Comparison of ENCODE assay signal across 26 mouse cellular contexts in the genomic region with DNA sequence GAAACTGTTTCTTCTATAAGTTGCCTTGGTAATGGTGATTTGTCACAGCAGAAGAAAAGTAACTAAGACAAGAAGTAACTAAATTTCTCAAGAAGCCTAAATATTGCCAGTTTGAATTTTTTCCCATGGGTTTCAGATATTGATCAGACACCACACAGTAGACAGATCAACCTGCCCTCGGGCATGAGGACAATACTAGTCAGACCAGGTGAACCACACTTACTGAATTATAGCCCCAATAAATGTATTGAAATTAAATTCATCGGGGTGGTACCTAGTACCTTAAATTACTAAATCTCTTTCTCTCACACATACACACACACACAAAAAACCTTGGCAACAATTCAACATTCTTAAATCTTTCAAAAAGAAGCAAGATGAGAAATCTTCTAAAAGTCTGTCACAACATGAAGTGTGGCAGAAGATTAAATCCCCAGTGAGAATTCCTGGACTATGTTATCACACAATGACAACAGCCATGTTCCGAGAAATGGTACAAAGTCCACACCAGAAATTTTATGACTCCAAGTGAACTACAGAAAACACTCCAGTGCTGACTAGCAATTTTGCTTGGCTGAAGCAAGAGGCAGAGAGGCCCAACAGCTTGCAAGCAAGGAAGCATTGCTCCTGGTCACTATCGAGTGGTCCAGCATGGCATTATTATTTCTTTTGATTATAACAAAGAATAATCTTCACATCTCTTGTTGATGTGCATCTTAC.
DNase-seq lines count a peak whose midpoint lies in the region; ATAC-seq and TF ChIP-seq lines count a peak whose summit lies in the region.
"Had no signal": no experiment of that assay in that cellular context is flagged by ENCODE, and none has a peak within 500 bp of the region (broad histone marks: within the 10 kb centered on the region; RNA-seq: fewer than 3 reads in every experiment).

No protein-coding gene starts in this region.

- H3K36me3 ChIP-seq in kidney, adult 2 months (ENCODE audit: control insufficient read depth, insufficient read depth, low read length), result no peaks in the 10 kb centered on the region; the same call in 1 of the 2 replicates
- H3K36me3 ChIP-seq in liver, adult 2 months (ENCODE audit: control insufficient read depth, insufficient read depth, low read length), result no peaks in the 10 kb centered on the region; the same call in 1 of the 2 replicates
- no peaks in the 10 kb centered on the region for H3K36me3 ChIP-seq in liver, embryonic 11.5 days (ENCODE audit: control insufficient read depth, insufficient read depth, low read length)
- no peaks in the 10 kb centered on the region for H3K36me3 ChIP-seq in intestine, embryonic 16.5 days (ENCODE audit: control insufficient read depth, insufficient read depth, low read length)
- no peaks in the 10 kb centered on the region; the same call in 1 of the 2 replicates for H3K36me3 ChIP-seq in small intestine, adult 2 months (ENCODE audit: control insufficient read depth, insufficient read depth, low read length)
- H3K36me3 ChIP-seq: embryonic facial prominence, embryonic 12.5 days; embryonic facial prominence, embryonic 15.5 days; heart, embryonic 12.5 days; heart, embryonic 15.5 days; hindbrain, embryonic 10.5 days had no signal

- H3K4me2 ChIP-seq in liver, embryonic 11.5 days, result no peak overlapping the region
- H3K4me2 ChIP-seq in intestine, embryonic 16.5 days (ENCODE audit: low read depth, low read length), result no peak overlapping the region
- H3K4me2 ChIP-seq: embryonic facial prominence, embryonic 12.5 days; embryonic facial prominence, embryonic 15.5 days; heart, embryonic 12.5 days; heart, embryonic 15.5 days; hindbrain, embryonic 14.5 days had no signal

- no peaks in the 10 kb centered on the region for H3K27me3 ChIP-seq in kidney, adult 2 months (replicated peaks; ENCODE audit: control insufficient read depth, insufficient read depth, low read length)
- no peaks in the 10 kb centered on the region for H3K27me3 ChIP-seq in liver, adult 2 months (ENCODE audit: control insufficient read depth, insufficient read depth, low read length)
- no peaks in the 10 kb centered on the region for H3K27me3 ChIP-seq in liver, embryonic 11.5 days (replicated peaks; ENCODE audit: control insufficient read depth, insufficient read depth, low read length)
- no peaks in the 10 kb centered on the region for H3K27me3 ChIP-seq in intestine, embryonic 16.5 days (replicated peaks; ENCODE audit: control insufficient read depth, insufficient read depth, low read length)
- H3K27me3 ChIP-seq in small intestine, adult 2 months (ENCODE audit: control insufficient read depth, insufficient read depth, low read length), result no peaks in the 10 kb centered on the region
- H3K27me3 ChIP-seq: embryonic facial prominence, embryonic 12.5 days; embryonic facial prominence, embryonic 15.5 days; heart, embryonic 12.5 days; heart, embryonic 15.5 days had no signal

- ATAC-seq in liver, embryonic 11.5 days (replicated peaks; ENCODE audit: low FRiP score), result no peak
- peak; percentile 89 for ATAC-seq in intestine, embryonic 16.5 days
- ATAC-seq: activated CD4-positive, CD25-positive, alpha-beta regulatory T cell, adult 4 months; forebrain, embryonic 14.5 days; forebrain, postnatal 0 days had no signal

- no peaks in the 10 kb centered on the region for H3K9me3 ChIP-seq in liver, embryonic 11.5 days (ENCODE audit: control insufficient read depth, low read length)
- H3K9me3 ChIP-seq in intestine, embryonic 16.5 days (ENCODE audit: control insufficient read depth, low read length), result no peaks in the 10 kb centered on the region
- H3K9me3 ChIP-seq: embryonic facial prominence, embryonic 12.5 days; embryonic facial prominence, embryonic 15.5 days; heart, embryonic 12.5 days; heart, embryonic 15.5 days; hindbrain, embryonic 10.5 days had no signal

- no peak overlapping the region for H3K4me3 ChIP-seq in kidney, adult 2 months (ENCODE audit: insufficient read depth, low read depth, low read length)
- no peak overlapping the region for H3K4me3 ChIP-seq in liver, adult 2 months (ENCODE audit: insufficient read depth, low read depth, low read length)
- no peak overlapping the region for H3K4me3 ChIP-seq in liver, embryonic 11.5 days (ENCODE audit: low read depth, low read length)
- no peak overlapping the region for H3K4me3 ChIP-seq in intestine, embryonic 16.5 days (ENCODE audit: low read length)
- no peak overlapping the region for H3K4me3 ChIP-seq in small intestine, adult 2 months (ENCODE audit: low read depth, low read length)
- H3K4me3 ChIP-seq in lung, adult 2 months (replicated peaks; ENCODE audit: extremely low read depth, low read depth, low read length), result no peak overlapping the region
- H3K4me3 ChIP-seq: embryonic facial prominence, embryonic 12.5 days; embryonic facial prominence, embryonic 15.5 days; heart, embryonic 12.5 days; heart, embryonic 15.5 days; hindbrain, embryonic 10.5 days had no signal

- H3K27ac ChIP-seq in kidney, adult 2 months (ENCODE audit: insufficient read depth, low read depth, low read length), result no peak overlapping the region
- H3K27ac ChIP-seq in liver, adult 2 months (replicated peaks; ENCODE audit: insufficient read depth, low read depth, low read length), result peak overlapping the region; percentile 66
- H3K27ac ChIP-seq in liver, embryonic 11.5 days (ENCODE audit: low read depth, low read length), result no peak overlapping the region
- peak overlapping the region; percentile 73; the same call in 1 of the 2 replicates for H3K27ac ChIP-seq in intestine, embryonic 16.5 days (ENCODE audit: low read length)
- peak overlapping the region; percentile 31; the same call in 1 of the 2 replicates for H3K27ac ChIP-seq in small intestine, adult 2 months (ENCODE audit: insufficient read depth, low read depth, low read length)
- H3K27ac ChIP-seq: embryonic facial prominence, embryonic 12.5 days; embryonic facial prominence, embryonic 15.5 days; heart, embryonic 15.5 days; hindbrain, embryonic 10.5 days; hindbrain, embryonic 14.5 days had no signal

- peak; percentile 68 for DNase-seq in kidney, adult 2 months
- no peak for DNase-seq in kidney, adult 18-20 months
- DNase-seq in liver, adult 2 months (ENCODE audit: extremely low read depth, low read depth, low spot score), result peak; percentile 94
- DNase-seq in liver, embryonic 11.5 days (ENCODE audit: low spot score), result no peak
- DNase-seq in layer of hippocampus, adult 8-10 months (ENCODE audit: low spot score in 2 of 2), result no peak
- DNase-seq in lung, adult 2 months, result no peak
- DNase-seq: adrenal gland, adult 8-10 months; adrenal gland, postnatal 25 days; cerebellum, adult 2 months; cerebellum, adult 9-11 months; cerebellum, postnatal 25 days; forebrain, postnatal 0 days; gastrocnemius, postnatal 25 days; heart, adult 18-20 months; heart, postnatal 10 days; heart, postnatal 36 days had no signal

- TF ChIP-seq CTCF in kidney, adult 2 months (conservative IDR thresholded peaks at IDR 0.05; ENCODE audit: insufficient read depth, insufficient read length, low read depth, low read length), result no peak
- TF ChIP-seq CTCF in liver, adult 2 months (IDR thresholded peaks at IDR 0.05; ENCODE audit: low read depth, low read length), result no peak
- TF ChIP-seq CTCF in small intestine, adult 2 months (IDR thresholded peaks at IDR 0.05; ENCODE audit: extremely low read depth, insufficient read length, insufficient replicate concordance, low read depth, low read length), result no peak
- no peak for TF ChIP-seq CTCF in lung, adult 2 months (IDR thresholded peaks at IDR 0.05; ENCODE audit: insufficient read depth, low read length)

- TF ChIP-seq POLR2A in kidney, adult 2 months (IDR thresholded peaks at IDR 0.05; ENCODE audit: low read depth, low read length), result no peak
- no peak for TF ChIP-seq POLR2A in liver, adult 2 months (IDR thresholded peaks at IDR 0.05; ENCODE audit: extremely low read depth, insufficient read depth, low read length)
- TF ChIP-seq POLR2A in small intestine, adult 2 months (IDR thresholded peaks at IDR 0.05; ENCODE audit: low read depth, low read length), result no peak
- TF ChIP-seq POLR2A in lung, adult 2 months (IDR thresholded peaks at IDR 0.05; ENCODE audit: borderline replicate concordance, extremely low read depth, low read depth, low read length), result no peak

- WGBS in kidney, adult 2 months, result 68% methylated on average over 4 of the region's 4 CpGs
- WGBS in liver, adult 2 months, result 40% methylated on average over 4 of the region's 4 CpGs
- WGBS in liver, embryonic 11.5 days, result 88% methylated on average over 4 of the region's 4 CpGs
- WGBS in intestine, embryonic 16.5 days, result 53% methylated on average over 4 of the region's 4 CpGs
- WGBS in small intestine, adult 2 months, result 29% methylated on average over 4 of the region's 4 CpGs
- 81% methylated on average over 4 of the region's 4 CpGs for WGBS in lung, adult 2 months

- no peaks in the 10 kb centered on the region; the same call in 1 of the 2 replicates for H3K79me2 ChIP-seq in liver, adult 2 months (ENCODE audit: control insufficient read depth, insufficient read depth, low read length)

- H3K4me1 ChIP-seq in kidney, adult 2 months (ENCODE audit: control insufficient read depth, insufficient read depth, low read length), result peaks cover 5% of the 10 kb centered on the region; the same call in 1 of the 2 replicates
- H3K4me1 ChIP-seq in liver, adult 2 months (ENCODE audit: control insufficient read depth, insufficient read depth, low read length), result peaks cover 19% of the 10 kb centered on the region
- 0 out of 2 replicates have a peak, but pooled peaks cover 3% of the 10 kb centered on the region for H3K4me1 ChIP-seq in liver, embryonic 11.5 days (replicated peaks; ENCODE audit: control insufficient read depth, insufficient read depth, low read length)
- peaks cover 3% of the 10 kb centered on the region; the same call in 1 of the 2 replicates for H3K4me1 ChIP-seq in intestine, embryonic 16.5 days (ENCODE audit: control insufficient read depth, insufficient read depth, low read length)
- peaks cover 18% of the 10 kb centered on the region; the same call in 1 of the 2 replicates for H3K4me1 ChIP-seq in small intestine, adult 2 months (ENCODE audit: control insufficient read depth, insufficient read depth, insufficient read length, low read length)
- H3K4me1 ChIP-seq in lung, adult 2 months (ENCODE audit: control insufficient read depth, insufficient read depth, low read length), result no peaks in the 10 kb centered on the region
- H3K4me1 ChIP-seq: embryonic facial prominence, embryonic 12.5 days; embryonic facial prominence, embryonic 15.5 days; heart, embryonic 15.5 days; hindbrain, embryonic 10.5 days had no signal

- H3K9ac ChIP-seq in liver, adult 2 months (ENCODE audit: low read depth, low read length), result no peak overlapping the region
- H3K9ac ChIP-seq in liver, embryonic 11.5 days (ENCODE audit: low read depth, low read length), result no peak overlapping the region
- H3K9ac ChIP-seq in intestine, embryonic 16.5 days (ENCODE audit: low read depth, low read length), result no peak overlapping the region
- H3K9ac ChIP-seq: embryonic facial prominence, embryonic 12.5 days; embryonic facial prominence, embryonic 15.5 days; forebrain, postnatal 0 days; heart, embryonic 12.5 days; heart, embryonic 15.5 days; hindbrain, embryonic 14.5 days had no signal

Comparison
In these comparisons a context has a peak if more than half of its experiments do, and no peak if none do; other contexts are left out.
1. DNase-seq: peak in kidney, adult 2 months (single experiment) and liver, adult 2 months (single experiment); none in kidney, adult 18-20 months (single experiment), liver, embryonic 11.5 days (single experiment), layer of hippocampus, adult 8-10 months (0 of 2) and lung, adult 2 months (single experiment).
2. H3K27ac ChIP-seq: peak in liver, adult 2 months (single experiment), intestine, embryonic 16.5 days (single experiment) and small intestine, adult 2 months (single experiment); none in kidney, adult 2 months (single experiment) and liver, embryonic 11.5 days (single experiment).